Mouse (Mus musculus) activated CD4-positive, CD25-positive, alpha-beta regulatory T cell (primary cell): ENCODE data around the gene Ttc23l. TPM values are rescaled to one million over a fixed set of nuclear protein-coding genes. Genes with fewer than 3 reads are reported as not detected.

Experiments
- polyA plus RNA-seq, 2 experiments: library from polyadenylated mRNA; unstranded; fragments of 100-300 nt; shearing (Covaris generic); gene quantifications; one replicate each; pipeline ENCODE4 v1.2.1; 2017

Ttc23l gene
- not detected for polyA plus RNA-seq

GRCm38 (mm10) chr15:10558465-10558864, at the start of gene Ttc23l:
Gene Ttc23l, minus strand, starts transcription at chr15:10558668.

GRCm38 (mm10) chr15:10485484-10486364, 72.7 kb downstream of the Ttc23l start, which contains the start of the genes Brix1 and Rad1:
Gene Brix1, minus strand, starts transcription at chr15:10485947.
Gene Rad1, plus strand, starts transcription at chr15:10486018.

GRCm38 (mm10) chr15:10470151-10470831, 88.2 kb downstream of the Ttc23l start, which contains the start of gene Dnajc21:
Gene Dnajc21, minus strand, starts transcription at chr15:10470516.

Other genes with a start within 250 kb of the Ttc23l start
- not detected for gene Gm21973, start 233.3 kb downstream of the Ttc23l start, polyA plus RNA-seq
- gene Agxt2, start 200.1 kb downstream of the Ttc23l start, polyA plus RNA-seq, result not detected
- 10 to 100 TPM; 29.2 to 34.7 TPM for gene Dnajc21, start 88.2 kb downstream of the Ttc23l start, polyA plus RNA-seq
- gene Brix1, start 72.7 kb downstream of the Ttc23l start, polyA plus RNA-seq, result 100 to 1,000 TPM in 1 of 2 experiments, 10 to 100 TPM in 1; 83.4 to 125 TPM
- 10 to 100 TPM; 42.4 to 42.8 TPM for gene Rad1, start 72.7 kb downstream of the Ttc23l start, polyA plus RNA-seq
- 1 to 10 TPM; 2.0 to 2.5 TPM for gene Rai14, start 156.0 kb upstream of the Ttc23l start, polyA plus RNA-seq